Mouse (Mus musculus): ENCODE results near the gene Ccno. TPM values are rescaled to one million over a fixed set of nuclear protein-coding genes. Genes with fewer than 3 reads are reported as not detected.
"Not testable (repeated sequence)": the region's sequence is repeated elsewhere in the genome, so short reads cannot be mapped to it uniquely, and the experiment has no call there.

The Ccno gene
- polyA plus RNA-seq, 1 experiment from 2014 or later: not detected

DNA sequence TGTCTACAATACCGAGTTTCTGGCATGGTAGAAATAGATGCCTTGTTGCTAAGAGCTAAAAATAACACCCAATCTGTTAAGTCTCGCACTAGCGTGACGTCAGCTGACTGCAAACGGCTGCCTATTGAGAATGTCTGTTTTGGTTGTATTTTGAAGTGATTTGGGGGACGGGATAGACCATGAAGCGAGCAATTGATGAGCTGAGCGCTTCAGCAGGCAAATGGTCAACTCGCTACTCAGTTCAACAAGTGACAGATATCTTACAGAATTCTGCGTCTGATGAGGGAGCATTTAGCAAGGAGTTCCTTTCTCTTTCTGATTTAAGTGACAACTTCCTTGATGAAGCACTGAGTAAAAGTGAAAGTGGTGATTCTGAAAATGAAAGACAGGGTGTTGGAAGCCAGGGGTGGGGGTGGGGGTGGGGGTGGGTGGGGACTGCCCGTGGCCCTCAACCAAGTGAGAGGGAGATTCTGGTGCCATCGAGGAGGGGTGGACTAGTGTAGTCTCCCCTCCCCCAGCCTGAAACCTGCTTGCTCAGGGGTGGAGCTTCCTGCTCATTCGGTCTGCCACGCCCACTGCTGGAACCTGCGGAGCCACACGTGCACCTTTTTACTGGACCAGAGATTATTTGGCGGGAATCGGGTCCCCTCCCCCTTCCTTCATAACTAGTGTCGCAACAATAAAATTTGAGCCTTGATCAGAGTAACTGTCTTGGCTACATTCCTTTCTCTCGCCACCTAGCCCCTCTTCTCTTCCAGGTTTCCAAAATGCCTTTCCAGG, 25.8 kb downstream of the Ccno start:
- 59% methylated on average over 20 of the region's 20 CpGs for WGBS

GRCm38 (mm10) chr13:113021521-113021920, 33.9 kb downstream of the Ccno start:
- Histone ChIP-seq H3K27me3 (peaks cover 17% of the 10 kb centered on the region), H3K9ac (no peak overlapping the region), H3K4me2 (no peak overlapping the region), H3K4me3 (no peak overlapping the region), H3K36me3 (no peaks in the 10 kb centered on the region), H3K4me1 (replicated peaks) (no peaks in the 10 kb centered on the region), H3K27ac (replicated peaks) (no peak overlapping the region), H3K9me3 (no peaks in the 10 kb centered on the region)
- ATAC-seq (ENCODE audit: low read depth): no peak
- 86% methylated on average over 2 of the region's 2 CpGs for WGBS

More for the DNA sequence above, 25.8 kb downstream of the Ccno start:
- not testable (repeated sequence) for H3K36me3 ChIP-seq; ATAC-seq (ENCODE audit: low read depth); H3K27me3 ChIP-seq; H3K4me3 ChIP-seq; H3K9me3 ChIP-seq; H3K4me1 ChIP-seq (replicated peaks); H3K27ac ChIP-seq (replicated peaks); H3K9ac ChIP-seq
- 0 out of 2 replicates have a peak overlapping the region, but pooled peaks have one; percentile 10 for H3K4me2 ChIP-seq

GRCm38 (mm10) chr13:113022467-113022866, 34.9 kb downstream of the Ccno start:
- Histone ChIP-seq H3K4me3 (no peak overlapping the region), H3K27ac (replicated peaks) (no peak overlapping the region), H3K9me3 (no peaks in the 10 kb centered on the region), H3K4me1 (replicated peaks) (no peaks in the 10 kb centered on the region), H3K9ac (no peak overlapping the region), H3K4me2 (no peak overlapping the region), H3K36me3 (no peaks in the 10 kb centered on the region), H3K27me3 (peaks cover 17% of the 10 kb centered on the region)
- no peak for ATAC-seq (ENCODE audit: low read depth)
- WGBS: 72% methylated on average over 8 of the region's 8 CpGs

DNA sequence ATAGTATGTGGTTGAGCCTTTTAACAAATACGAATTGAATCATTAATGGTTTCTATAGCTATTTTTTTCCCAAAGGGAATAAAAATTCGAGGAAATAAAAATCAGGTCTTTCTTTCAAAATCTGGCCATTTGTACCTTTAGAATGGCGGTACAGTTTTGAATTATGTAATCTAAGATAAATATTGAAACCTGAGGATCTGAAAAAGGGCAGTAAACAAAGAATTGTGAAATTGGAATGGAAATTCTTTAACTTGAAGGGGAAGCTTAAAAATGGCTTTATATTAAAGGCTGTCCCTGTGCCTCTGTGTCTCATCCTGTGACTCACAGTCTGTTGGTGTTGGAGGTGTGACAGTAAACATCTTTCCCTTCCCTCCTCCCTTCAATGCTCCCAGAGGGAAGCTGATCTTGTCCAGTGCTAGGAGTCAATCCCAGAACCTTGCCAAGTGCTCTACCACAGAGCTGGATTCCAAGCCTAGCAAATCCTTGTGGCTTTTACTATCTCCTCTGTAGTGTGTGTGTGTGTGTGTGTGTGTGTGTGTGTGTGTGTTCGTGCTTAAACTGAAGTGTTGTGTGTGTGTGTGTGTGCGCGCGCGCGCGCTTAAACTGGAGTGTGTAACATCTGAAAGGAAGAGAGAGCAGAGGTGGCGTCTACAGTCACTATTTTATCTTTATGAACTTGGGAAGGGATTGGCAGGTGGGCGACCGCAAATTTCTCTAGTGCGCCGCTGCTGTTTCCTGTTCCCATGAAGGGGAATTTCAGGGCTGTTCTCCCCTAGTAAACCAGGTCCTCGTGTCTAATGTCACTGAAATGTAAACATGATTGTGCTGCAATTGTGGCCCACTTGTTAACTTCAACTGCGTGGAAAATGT, 35.9 kb downstream of the Ccno start:
- WGBS: 84% methylated on average over 17 of the region's 17 CpGs
- H3K4me2 ChIP-seq: no peak overlapping the region
- H3K36me3 ChIP-seq: no peaks in the 10 kb centered on the region
- H3K4me3 ChIP-seq: no peak overlapping the region
- no peaks in the 10 kb centered on the region for H3K4me1 ChIP-seq (replicated peaks)
- H3K27ac ChIP-seq (replicated peaks): no peak overlapping the region
- no peak overlapping the region for H3K9ac ChIP-seq
- no peak for ATAC-seq (ENCODE audit: low read depth)
- no peaks in the 10 kb centered on the region for H3K9me3 ChIP-seq
- peaks cover 24% of the 10 kb centered on the region for H3K27me3 ChIP-seq

- Histone ChIP-seq H3K27me3 (peaks cover 74% of the 10 kb centered on the region), H3K4me3 (peak overlapping the region; percentile 60), H3K9me3 (no peaks in the 10 kb centered on the region), H3K9ac (peak overlapping the region; percentile 75), H3K27ac (replicated peaks) (0 out of 2 replicates have a peak overlapping the region, but pooled peaks have one; percentile 42), H3K4me1 (replicated peaks) (peaks cover 26% of the 10 kb centered on the region), H3K4me2 (peak overlapping the region; percentile 80), H3K36me3 (no peaks in the 10 kb centered on the region)
- under 1% methylated on average over 7 of the region's 7 CpGs for WGBS
- ATAC-seq (ENCODE audit: low read depth): peak; percentile 9; the same call in 1 of the 2 replicates
These were observed 43.7 kb downstream of the Ccno start for GRCm38 (mm10) chr13:113031351-113031750.

DNA sequence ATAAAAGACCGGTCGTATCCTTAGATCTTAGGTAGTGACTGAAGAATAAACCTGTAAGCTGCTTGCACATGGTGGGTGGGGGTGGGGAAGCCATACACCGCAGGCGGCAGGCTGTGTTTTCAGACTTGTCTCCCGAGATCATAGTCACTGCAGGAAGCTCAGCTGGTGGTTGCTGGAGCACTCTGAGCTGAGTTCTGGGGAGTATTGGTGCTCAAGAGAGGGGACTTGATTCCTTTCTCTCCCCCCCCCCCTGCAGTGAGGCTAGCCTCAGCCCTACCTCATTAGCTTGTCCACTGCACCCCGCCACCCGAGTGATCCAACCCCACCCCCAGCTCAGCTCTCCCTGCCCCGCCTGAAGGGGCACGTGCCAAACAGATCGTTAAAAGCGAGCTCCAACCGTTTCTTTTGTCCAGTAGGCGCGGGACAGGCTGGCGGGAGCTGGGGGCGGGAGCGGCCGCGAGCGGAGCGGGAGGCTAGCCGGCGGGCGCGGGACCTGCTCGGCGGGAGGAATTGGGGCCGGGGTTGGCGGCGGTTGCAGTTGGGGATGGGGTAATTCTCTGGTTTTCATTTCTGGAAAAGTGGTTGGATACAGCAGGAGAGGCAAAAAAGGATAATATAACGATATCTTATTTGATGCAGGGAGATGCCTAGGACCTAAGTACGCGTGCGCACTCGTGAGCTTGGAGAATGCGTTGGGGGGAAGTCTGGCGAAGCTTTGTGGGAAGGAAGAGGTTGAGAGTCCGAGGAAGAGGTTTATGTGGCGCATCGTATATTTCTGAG, 44.4 kb downstream of the Ccno start:
- H3K4me1 ChIP-seq (replicated peaks): peaks cover 26% of the 10 kb centered on the region
- H3K4me2 ChIP-seq: peak overlapping the region; percentile 80
- no peaks in the 10 kb centered on the region for H3K9me3 ChIP-seq
- peak overlapping the region; percentile 42; the same call in 1 of the 2 replicates for H3K27ac ChIP-seq (replicated peaks)
- H3K36me3 ChIP-seq: no peaks in the 10 kb centered on the region
- H3K4me3 ChIP-seq: peak overlapping the region; percentile 60
- under 1% methylated on average over 40 of the region's 40 CpGs for WGBS
- peak; percentile 69 for ATAC-seq (ENCODE audit: low read depth)
- H3K27me3 ChIP-seq: peaks cover 74% of the 10 kb centered on the region
- H3K9ac ChIP-seq: peak overlapping the region; percentile 75

DNA sequence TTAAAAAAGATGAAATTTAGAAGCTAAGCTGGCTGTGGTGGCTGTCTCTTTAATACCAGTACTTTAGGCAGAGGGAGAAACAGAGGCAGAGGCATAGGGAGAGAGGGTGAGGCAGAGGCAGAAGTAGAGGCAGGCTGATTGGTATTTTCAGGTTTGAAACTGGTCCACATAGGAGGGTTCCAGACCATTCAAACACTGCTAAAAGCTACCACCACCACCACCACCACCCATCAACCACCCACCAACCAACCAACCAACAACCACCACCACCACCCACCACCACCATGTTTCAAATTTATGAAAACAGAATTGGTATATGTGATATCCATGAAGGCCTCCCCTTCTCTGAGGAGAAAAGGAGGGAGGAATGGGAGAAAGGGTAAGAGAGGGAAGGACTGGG, 45.2 kb downstream of the Ccno start:
- no peak overlapping the region for H3K27ac ChIP-seq (replicated peaks)
- H3K4me2 ChIP-seq: peak overlapping the region; percentile 80; the same call in 1 of the 2 replicates
- peaks cover 26% of the 10 kb centered on the region for H3K4me1 ChIP-seq (replicated peaks)
- H3K9ac ChIP-seq: no peak overlapping the region
- H3K27me3 ChIP-seq: peaks cover 78% of the 10 kb centered on the region
- no peaks in the 10 kb centered on the region for H3K36me3 ChIP-seq
- ATAC-seq (ENCODE audit: low read depth): no peak
- no peak overlapping the region for H3K4me3 ChIP-seq
- no peaks in the 10 kb centered on the region for H3K9me3 ChIP-seq

GRCm38 (mm10) chr13:113034271-113034886, 46.8 kb downstream of the Ccno start:
- Histone ChIP-seq H3K36me3 (no peaks in the 10 kb centered on the region), H3K27me3 (peaks cover 64% of the 10 kb centered on the region), H3K9ac (peak overlapping the region; percentile 70; the same call in 1 of the 2 replicates), H3K9me3 (no peaks in the 10 kb centered on the region), H3K4me1 (replicated peaks) (peaks cover 26% of the 10 kb centered on the region), H3K27ac (replicated peaks) (no peak overlapping the region), H3K4me2 (peak overlapping the region; percentile 97), H3K4me3 (peak overlapping the region; percentile 53)
- ATAC-seq (ENCODE audit: low read depth): no peak
- 3% methylated on average over 11 of the region's 11 CpGs for WGBS

GRCm38 (mm10) chr13:113034950-113035421, 47.4 kb downstream of the Ccno start, which contains the start of gene Cdc20b:
Gene Cdc20b, plus strand, starts transcription at chr13:113035111.
- Histone ChIP-seq H3K4me3 (peak within 1 kb of the TSS; percentile 53), H3K36me3 (no peaks in the 10 kb centered on the region), H3K9ac (peak within 1 kb of the TSS; percentile 70), H3K4me1 (replicated peaks) (peaks cover 26% of the 10 kb centered on the region), H3K4me2 (peak within 1 kb of the TSS; percentile 97), H3K9me3 (no peaks in the 10 kb centered on the region), H3K27me3 (peaks cover 58% of the 10 kb centered on the region), H3K27ac (replicated peaks) (no peak within 1 kb of the TSS)
- no peak for ATAC-seq (ENCODE audit: low read depth)
- under 1% methylated on average over 46 of the region's 46 CpGs for WGBS

DNA sequence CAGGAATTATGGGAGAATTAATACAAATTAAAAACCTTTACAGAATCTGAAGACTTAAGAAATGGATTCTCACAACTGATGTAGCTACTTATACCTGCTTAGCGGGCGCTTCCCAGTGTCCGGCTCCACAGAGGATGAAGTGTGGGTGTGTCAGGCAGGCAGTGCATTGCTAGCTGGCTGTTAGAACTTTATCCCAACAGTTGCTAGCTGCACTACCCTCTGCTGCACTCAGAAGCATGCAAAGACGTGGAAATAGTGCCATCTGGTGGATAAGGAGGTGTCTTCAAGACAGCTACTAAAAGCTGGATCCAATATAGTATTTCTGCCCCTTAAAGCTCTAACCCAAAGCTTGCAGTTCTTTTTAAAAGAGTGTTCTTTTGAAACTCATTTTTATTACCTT, 48.2 kb downstream of the Ccno start:
- no peak overlapping the region for H3K9ac ChIP-seq
- peaks cover 50% of the 10 kb centered on the region for H3K27me3 ChIP-seq
- no peaks in the 10 kb centered on the region for H3K36me3 ChIP-seq
- H3K4me2 ChIP-seq: peak overlapping the region; percentile 97
- peak overlapping the region; percentile 53 for H3K4me3 ChIP-seq
- peak; percentile 84 for ATAC-seq (ENCODE audit: low read depth)
- peaks cover 26% of the 10 kb centered on the region for H3K4me1 ChIP-seq (replicated peaks)
- H3K27ac ChIP-seq (replicated peaks): no peak overlapping the region
- no peaks in the 10 kb centered on the region for H3K9me3 ChIP-seq
- WGBS: 0% methylated on average over 4 of the region's 4 CpGs
